Mouse (Mus musculus) left cerebral cortex, adult 9 months (tissue): ENCODE data around the gene Fuca1.
"Not testable (repeated sequence)": the region's sequence is repeated elsewhere in the genome, so short reads cannot be mapped to it uniquely, and the experiment has no call there.

Experiments used
- DNase-seq, 2 experiments: peaks; one replicate each; pipeline ENCODE4 v3.0.0; 2022; ENCODE audit warnings: low spot score in 2 of 2

Gene Fuca1

DNA sequence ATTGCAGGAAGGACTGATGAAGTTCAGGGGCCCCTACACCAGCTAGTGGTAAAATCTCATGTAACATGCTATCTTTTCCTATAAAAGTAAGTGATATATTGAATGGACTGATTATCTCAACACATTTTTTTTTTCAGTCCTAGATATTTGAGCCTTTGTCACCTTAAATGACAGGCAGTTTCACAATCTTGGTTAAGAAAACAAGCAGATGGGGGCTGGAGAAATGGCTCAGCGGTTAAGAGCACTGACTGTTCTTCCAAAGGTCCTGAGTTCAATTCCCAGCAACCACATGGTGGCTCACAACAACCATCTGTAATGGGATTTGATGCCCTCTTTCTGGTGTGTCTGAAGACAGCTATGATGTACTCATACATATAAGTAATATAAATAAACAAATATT lies 1.7 kb downstream of the Fuca1 start:
- no peak for DNase-seq

DNA sequence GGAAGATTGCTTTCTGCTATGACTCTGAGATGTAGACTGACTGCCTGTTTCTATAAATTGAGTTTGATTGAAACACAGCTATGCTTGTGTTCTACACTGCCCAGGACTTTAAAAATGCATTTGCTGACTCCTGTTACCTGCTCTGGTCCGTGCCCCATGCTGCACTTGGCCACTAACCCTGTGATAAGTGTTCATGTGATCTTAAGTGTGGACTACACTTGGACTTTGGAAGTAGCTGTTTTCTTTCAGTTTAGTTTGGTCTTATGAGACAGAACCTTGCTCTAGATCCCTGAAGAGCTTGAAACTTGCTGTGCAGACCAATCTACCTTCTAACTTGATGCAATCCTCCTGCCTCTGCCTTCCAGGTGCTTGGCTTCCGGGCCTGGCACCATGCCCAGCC lies 3.9 kb downstream of the Fuca1 start:
- no peak for DNase-seq

DNA sequence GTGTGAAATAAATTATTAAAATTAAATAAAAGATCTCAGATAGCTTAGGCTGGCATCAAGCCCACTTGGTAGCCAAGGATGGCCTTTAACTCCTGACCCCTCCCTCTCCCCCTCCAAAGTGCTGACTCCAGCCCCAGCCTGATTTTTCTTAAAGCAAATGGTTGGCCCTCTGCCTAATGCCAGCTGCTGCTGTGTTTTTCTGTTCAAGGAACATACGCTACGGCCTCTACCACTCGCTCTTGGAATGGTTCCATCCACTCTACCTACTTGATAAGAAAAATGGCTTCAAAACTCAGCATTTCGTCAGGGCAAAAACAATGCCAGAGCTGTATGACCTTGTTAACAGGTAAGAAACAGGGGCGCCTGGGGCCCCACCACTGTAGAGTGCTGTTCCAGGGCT lies 4.8 kb downstream of the Fuca1 start:
- no peak for DNase-seq

DNA sequence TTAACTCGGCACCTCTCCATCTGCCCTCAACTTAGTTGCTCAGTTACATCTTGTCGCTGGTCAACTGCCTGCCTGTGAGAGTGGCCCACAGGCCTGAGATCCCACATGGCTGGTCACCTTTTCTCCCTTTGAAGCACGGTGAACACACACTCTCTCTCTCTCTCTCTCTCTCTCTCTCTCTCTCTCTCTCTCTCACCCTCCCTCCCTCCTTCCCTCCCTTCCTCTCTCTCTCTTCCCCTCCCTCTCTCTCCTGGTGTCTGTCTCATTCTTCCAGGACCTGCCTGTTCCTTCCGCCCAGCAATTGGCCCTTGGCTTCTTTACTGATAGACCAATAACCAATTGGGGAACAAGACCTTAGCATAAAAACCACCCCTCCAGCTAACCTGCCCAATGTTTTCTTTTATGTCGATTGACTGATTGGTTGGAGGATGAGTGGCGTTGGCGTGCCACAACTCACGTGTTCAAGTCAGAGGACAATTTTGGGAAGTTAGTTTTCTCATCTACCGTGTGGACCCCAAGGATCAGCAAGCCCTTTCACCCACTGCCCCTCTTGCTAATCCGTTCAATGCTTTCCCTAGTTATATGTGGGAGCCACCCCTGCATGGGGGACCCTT lies 5.8 kb downstream of the Fuca1 start:
- DNase-seq, result no peak

DNA sequence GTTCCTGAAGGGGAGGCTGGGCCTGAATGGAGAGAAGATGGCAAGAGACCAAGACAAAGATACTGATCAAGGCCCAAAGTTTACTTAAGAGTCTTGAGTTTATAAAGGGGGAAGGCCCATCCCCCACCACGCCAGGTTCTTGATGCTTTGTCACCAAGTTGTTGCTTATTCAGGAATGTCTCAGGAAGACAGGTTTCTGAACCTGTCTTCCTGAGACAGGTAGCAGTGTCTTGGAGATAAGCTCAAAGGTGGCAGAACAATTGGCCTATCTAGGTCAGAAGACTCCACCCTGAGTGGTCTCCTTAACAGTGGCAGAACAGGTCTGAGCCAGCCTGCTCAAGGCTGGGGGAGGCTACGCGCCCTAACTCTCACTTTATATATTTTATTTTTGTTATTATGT lies 6.3 kb downstream of the Fuca1 start:
- DNase-seq, result no peak

DNA sequence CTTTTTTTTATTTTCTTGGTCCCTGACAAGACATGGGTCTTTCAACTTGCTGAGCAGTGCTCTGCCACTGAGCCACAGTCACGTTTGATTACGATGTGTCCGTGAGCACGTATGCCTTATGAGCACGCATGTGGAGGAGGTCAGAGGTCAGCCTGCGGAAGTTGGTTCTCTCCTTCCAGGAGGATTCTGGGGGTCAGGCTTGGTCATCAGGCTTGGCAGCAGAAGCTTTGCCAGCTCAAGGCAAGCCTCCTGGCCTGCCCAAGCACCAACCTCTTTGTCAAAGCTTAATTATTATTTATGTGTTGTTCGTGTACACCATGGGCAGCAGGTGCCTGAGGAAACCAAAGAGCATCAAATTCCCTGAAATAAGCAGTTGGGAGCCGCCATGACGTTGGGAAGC lies 7.8 kb downstream of the Fuca1 start:
- DNase-seq, result no peak

DNA sequence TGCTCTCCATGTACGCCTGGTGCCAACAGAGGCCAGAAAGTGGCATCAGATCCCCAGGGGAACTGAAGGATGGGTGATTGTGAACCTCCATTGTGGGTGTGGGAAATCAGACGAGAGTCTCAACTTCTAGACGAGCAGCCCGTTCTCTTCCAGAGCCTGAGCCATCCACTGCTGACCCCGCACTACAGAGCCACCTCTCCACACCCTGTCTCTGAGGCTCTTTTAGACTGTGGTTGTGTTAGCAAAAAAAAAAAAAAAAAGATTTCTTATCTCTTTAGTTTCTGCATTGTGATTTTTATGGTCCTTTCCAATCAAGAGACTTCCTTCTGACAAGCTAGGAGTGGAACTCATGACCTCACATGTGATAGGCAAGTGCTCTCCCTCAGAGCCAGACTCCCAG lies 8.9 kb downstream of the Fuca1 start:
- no peak for DNase-seq

DNA sequence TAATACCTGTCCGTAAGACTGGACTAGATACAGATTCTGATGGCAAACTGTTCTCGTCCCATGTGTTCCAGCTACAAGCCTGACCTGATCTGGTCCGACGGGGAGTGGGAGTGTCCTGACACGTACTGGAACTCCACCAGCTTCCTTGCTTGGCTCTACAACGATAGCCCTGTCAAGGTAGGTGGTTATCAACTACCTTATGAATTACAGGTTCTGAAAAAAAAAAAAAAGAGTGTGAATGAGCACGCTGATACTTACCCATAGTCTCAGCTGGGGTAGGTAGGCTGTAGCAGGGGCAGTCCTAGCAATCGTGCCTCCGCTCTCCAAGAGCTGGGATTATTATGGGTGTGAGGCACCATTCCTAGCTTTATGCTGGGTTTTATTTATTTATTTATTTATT lies 9.3 kb downstream of the Fuca1 start:
- no peak for DNase-seq

DNA sequence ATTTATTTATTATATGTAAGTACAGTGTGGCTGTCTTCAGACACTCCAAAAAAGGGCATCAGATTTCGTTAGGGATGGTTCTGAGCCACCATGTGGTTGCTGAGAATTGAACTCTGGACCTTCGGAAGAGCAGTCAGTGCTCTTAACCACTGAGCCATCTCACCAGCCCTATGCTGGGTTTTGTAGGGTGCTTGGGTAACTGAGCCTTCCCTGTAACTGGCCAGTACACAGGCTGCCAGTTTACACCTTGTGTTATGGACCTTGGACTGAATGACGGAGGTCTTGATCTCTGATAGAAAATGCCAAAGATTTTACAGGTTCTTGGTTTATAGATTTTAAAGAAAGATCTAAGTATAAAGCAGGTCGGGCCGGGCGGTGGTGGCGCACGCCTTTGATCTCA lies 9.7 kb downstream of the Fuca1 start:
- no peak for DNase-seq

DNA sequence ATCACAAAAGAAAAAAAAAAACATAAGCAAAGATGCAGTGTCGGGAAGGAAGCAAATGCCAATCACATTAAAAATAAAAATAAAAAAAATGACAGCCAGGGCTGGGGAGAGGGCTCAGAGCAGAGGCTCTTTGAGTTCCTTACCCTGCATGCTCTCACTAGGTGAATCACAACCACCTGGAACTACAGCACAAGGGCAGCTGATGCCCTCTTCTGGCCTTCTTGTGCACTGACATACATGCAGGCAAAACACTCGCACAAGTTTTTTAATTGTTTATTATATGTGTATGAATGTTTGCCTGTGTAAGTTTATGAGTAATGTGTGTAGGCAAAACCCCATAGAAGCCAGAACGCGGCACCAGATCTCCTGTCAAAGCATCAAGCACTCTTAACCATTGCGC lies 11.3 kb downstream of the Fuca1 start:
- DNase-seq, result no peak

DNA sequence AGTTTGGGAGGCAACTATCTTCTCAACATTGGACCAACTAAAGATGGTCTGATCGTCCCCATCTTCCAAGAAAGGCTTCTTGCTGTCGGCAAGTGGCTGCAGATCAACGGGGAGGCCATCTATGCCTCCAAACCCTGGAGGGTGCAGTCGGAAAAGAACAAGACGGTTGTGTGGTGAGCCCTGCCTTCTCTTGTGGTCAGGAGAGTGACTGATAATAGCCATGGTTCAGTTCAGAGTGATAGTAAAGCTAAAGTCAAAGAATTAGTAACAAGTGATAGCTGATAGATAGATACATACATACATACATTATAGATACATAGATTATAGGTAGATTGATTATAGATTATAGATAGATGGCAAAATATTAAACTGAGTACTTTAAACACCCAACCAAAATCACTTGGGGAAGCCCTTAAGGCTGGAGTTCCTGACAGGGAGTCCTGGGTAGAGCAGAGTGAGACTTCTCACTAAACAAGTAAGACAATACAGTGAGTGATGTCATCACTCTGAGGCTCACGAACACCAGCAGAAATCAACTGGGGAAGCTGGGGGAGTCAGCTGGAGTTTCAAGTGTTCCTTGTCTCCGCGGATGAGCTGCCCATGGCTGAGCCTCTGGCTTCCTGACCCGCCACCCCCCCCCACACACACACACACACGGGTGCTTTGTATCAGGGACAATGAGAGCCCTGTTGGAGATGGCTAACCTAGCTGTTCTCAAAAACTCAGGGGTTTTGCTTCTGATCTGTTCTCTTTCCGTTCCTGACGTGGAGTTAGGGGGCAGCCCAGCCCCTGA lies 14.4 kb downstream of the Fuca1 start:
- no peak for DNase-seq

DNA sequence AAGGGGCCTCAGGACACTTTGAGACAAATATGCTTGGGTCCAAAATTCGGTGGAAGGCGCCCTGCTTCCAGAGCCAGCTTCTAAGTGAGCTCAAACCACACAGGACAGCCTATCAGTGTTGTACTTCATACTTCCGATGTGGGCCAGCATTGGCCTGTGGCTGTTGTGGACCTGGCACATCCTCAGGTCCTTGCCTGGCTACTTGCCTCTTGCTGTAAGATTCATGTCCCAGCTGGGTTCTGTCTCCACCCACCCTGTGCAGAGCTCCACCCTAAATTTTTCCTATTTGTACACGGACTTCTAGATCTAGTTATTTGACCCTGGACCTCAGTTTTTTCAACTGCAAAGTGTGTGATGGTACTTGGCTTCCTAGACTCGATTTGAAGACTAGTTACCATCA lies 15.0 kb downstream of the Fuca1 start:
- no peak for DNase-seq

DNA sequence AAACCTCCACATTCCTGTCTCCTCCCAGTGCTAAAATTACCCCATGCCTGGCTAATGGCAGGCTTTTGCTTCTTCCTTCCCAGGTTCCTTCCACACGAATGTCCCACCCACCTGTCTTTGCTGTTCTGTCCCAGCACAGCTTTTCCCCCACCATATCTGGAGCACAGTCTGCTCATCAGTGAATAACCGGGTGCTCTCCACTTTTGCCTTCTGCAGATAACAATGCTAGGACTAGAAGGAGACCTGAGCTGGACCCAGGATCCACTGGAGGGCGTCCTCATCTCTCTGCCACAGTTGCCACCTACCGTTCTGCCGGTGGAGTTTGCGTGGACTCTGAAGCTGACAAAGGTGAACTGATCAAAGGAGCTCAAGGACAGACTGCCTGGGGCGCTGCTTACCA lies 18.3 kb downstream of the Fuca1 start:
- no peak for DNase-seq

DNA sequence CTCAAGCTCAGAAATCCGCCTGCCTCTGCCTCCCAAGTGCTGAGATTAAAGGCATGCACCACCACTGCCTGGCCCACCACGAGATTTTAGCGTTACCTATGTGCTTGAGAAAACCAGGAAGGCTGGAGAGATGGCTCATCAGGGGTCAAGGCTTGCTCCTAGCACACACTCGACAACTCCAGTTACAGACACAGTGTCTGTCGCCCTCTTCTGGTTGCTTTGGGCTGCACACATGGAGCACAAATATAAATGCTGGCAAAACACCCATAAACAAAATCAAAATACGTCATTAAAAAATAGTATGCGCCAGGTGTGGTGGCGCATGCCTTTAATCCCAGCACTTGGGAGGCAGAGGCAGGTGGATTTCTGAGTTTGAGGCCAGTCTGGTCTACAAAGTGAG lies 20.5 kb downstream of the Fuca1 start:
- not testable (repeated sequence) for DNase-seq

DNA sequence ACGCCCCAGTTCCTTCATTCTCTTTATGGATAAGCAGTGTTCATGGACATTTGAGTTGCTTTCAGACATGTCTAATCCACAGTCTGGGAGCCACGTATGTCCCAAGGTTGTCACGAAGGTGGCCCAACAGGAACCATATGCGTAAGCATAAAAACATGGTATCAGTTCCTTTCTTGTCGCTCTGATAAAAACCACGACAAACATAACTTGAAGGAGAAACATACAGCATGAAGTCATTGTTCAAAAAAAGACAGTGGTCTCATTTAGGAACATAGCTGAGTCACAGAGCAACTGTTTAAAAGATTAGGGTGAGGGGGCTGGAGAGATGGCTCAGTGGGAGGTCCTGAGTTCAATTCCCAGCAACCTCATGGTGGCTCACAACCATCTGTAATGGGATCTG lies 21.7 kb downstream of the Fuca1 start:
- no peak for DNase-seq

DNA sequence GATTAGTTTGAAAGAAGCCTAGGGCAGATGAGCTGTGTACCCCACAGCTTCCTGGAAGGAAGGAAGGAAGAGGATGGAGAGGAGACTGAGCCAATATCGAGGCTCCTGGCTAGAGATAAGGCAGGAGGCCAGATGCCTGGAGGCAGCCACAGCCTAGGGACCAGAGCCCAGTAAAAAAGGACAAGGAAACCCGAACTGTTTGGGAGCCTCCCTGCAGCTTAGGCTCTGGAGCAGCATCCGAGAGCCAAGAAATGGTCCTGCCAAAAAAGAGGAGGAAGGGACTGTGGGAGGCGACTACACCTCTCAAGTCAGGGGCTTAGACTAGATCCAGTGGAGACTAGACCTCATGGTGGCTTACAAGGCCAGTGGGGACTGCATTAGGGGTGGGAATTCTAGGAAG lies 22.9 kb downstream of the Fuca1 start:
- no peak for DNase-seq

DNA sequence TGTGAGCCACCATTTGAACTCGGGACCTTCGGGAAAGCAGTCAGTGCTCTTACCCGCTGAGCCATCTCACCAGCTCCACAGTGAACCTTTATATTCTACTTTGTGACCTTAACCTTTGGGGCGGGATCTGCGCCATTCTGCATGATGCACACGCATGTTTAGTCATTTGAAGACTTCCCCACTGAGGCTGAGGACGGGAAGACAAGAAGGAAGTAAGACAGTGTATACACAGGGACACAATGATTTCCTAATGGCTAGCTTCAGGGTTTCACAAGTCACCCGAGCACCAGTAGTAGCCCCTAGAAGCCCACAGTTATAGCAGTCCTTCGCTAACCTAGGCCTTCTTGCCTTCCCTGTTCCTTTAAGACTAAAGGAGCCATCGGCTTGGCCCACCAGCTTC lies 25.2 kb downstream of the Fuca1 start:
- DNase-seq, result no peak

DNA sequence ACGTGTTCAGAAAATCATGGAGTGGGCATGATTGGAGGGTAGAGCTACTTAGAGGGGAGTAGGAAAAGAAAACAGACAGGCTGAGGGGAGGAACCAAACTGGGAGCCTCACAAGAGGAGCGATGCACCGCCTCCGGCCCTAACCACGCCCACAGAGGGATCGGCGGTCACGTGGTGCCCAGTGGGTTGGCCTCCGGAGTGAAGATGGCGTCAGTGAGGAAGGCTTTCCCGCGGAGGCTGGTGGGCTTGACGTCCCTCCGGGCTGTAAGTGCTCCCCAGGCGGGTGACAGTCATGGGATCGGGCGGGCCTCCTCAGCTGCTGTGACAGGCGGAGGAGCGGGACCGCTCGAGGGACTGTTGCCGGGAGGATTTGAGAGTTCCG lies 25.7 kb downstream of the Fuca1 start, which contains the start of gene Hmgcl:
Hmgcl (plus strand) TSS at position 171 of the 381 bp plus-strand sequence.
- peak; percentile 84 to 95 for DNase-seq

DNA sequence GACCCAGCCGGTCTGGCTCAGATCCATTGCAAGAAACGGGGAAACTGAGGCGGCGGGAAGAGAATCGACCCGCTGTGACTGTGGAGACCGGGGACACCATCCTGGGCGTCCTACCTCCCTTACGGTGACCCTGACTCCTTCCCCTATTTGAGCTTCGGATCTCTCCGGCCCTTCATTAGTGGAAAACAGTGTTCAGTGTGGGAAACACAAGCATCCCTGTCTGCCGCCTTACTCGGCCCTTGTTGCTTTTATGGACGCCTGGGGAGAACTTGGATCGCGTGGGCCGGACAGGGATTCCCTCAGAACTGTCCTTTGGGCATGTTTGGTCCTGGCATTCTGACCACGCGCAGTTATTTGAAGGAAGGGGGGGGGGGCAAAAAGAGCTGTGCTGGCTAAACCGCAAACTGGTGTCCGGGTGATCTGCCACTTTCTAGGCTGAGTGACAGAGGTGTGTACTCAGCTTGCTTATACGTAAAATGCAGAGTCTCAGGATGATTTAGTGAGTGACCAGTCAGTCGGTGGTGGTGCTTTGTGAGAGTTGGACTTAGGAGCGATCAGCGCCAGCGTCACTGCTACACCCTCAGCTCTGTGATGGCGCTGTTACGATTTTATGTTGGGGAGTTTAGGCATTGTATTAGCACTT lies 26.2 kb downstream of the Fuca1 start:
- DNase-seq, result no peak

DNA sequence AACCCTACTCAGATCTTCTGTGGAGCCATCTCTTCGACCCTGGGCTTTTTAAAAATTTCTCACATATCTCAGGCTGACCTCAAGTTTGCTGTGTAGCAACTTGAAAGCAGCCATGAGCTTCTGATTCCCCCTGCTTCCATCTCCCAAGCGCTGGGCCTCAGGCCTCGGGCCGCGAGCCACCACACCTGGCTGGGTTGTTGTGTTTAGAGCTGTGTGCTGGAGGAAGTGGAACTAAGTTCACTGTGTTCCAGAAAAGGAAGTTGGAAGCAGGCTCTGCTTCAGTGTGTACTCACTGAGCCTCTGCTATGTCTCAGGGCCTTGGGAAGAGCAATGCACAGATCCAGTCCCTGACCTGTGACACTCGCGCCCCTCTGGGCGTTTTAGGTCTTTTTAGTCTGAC lies 27.6 kb downstream of the Fuca1 start:
- no peak for DNase-seq

DNA sequence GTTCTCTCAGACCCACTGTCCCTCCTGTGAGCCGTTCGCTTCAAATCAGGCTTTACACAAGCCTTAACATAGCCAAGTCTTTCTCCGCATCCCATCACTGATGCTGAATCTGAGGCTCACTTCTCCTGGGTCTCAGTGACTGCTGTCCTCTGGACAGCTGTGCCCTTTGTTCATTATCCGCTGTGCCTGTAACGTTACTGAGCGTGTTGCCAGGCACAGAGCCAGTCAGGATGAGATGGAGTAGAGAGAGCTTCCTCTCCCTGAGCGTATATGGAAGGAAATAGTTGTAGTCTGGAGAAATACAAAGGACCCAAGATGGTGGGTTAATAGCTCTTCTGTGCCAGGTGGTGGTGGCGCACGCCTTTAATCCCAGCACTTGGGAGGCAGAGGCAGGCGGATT lies 28.9 kb downstream of the Fuca1 start:
- DNase-seq, result no peak

DNA sequence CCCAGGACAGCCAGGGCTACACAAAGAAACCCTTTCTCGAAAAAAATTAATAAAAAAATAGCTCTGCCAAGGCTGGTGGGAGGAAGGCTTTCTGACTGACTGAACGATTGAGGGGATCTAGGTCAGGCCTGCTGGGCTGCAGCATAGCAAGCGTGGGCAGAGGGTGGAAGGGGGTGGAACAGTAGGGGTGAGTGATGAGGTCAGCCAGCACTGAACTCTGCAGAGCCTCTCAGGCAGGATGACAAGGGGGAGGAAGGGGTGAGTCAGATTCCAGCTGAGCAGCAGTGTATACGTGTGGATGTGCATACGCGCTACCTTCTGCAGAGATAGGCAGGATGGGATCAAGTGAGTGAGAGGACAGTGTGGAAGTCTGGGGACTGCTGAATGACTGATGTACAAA lies 29.4 kb downstream of the Fuca1 start:
- no peak for DNase-seq

DNA sequence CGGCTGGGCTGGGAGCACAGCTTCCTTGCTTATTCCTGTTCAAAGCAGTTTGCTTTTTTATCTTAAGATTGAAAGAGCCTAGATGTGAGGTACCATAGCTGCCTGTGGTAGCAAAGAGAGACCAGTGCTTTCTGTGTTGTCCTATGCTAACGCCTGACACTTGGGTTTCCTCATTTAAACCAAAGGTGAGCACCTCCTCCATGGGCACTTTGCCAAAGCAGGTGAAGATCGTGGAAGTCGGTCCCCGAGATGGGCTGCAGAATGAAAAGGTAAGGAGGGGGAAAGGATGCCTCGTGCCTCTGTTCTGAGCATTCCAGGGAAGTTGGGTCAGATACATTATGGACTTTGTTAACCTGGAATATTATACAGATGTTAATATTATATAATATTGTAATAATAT lies 29.8 kb downstream of the Fuca1 start:
- DNase-seq, result no peak
